Mouse (Mus musculus) liver, embryonic 16.5 days (tissue): ENCODE data around the gene Bach2. TPM values are rescaled to one million over a fixed set of nuclear protein-coding genes. Genes with fewer than 3 reads are reported as not detected.

ENCODE experiments used
- ATAC-seq: fragments of 200-750 bp; cut with Nextera tagmentation; 2 replicates; pipeline ENCODE4 v1.8.0; 2017; ENCODE audit warnings: low read depth, mild to moderate bottlenecking, moderate number of reproducible peaks, moderate library complexity
- H3K27ac ChIP-seq: fragments of 300-500 bp; sonication (generic); 2 replicates; pipeline ENCODE4 v1.5.1; 2014; ENCODE audit warnings: mild to moderate bottlenecking, low read length
- H3K27me3 ChIP-seq: fragments of 300-500 bp; sonication (generic); 2 replicates; pipeline ENCODE4 v1.6.1; 2014; ENCODE audit warnings: low read depth, low read length, mixed read lengths; ENCODE audit not compliant: control insufficient read depth, insufficient read depth
- H3K36me3 ChIP-seq: fragments of 300-500 bp; sonication (generic); 2 replicates; pipeline ENCODE4 v1.6.1; 2014; ENCODE audit warnings: mild to moderate bottlenecking; ENCODE audit not compliant: control insufficient read depth, insufficient read depth
- H3K4me1 ChIP-seq: fragments of 300-500 bp; sonication (generic); 2 replicates; pipeline ENCODE4 v1.6.1; 2014; ENCODE audit warnings: low read depth, low read length, mixed read lengths; ENCODE audit not compliant: control insufficient read depth
- H3K4me2 ChIP-seq: fragments of 300-500 bp; sonication (generic); 2 replicates; pipeline ENCODE4 v1.6.1; 2014; ENCODE audit warnings: low read depth, low read length, mixed read lengths
- H3K4me3 ChIP-seq: fragments of 300-500 bp; sonication (generic); 2 replicates; pipeline ENCODE4 v1.5.1; 2014; ENCODE audit warnings: low read depth, mild to moderate bottlenecking, low read length
- H3K9ac ChIP-seq: fragments of 300-500 bp; sonication (generic); 2 replicates; pipeline ENCODE4 v1.6.1; 2014; ENCODE audit warnings: low read depth, low read length
- H3K9me3 ChIP-seq: fragments of 300-500 bp; sonication (generic); replicated peaks from 2 replicates; pipeline ENCODE4 v1.6.1; 2016; ENCODE audit warnings: low read length; ENCODE audit not compliant: control insufficient read depth
- WGBS: fragments of 180-500 bp; shearing (Covaris S2); extraction: QIAGEN DNeasy Blood & Tissue Kit; methylation state at CpG from one replicate; pipeline ENCODE4 v1.1.7; 2014; ENCODE audit not compliant: insufficient replicate concordance; 5-methylcytosine and 5-hydroxymethylcytosine counted together
- polyA plus RNA-seq: library from polyadenylated mRNA; unstranded; fragments of >200 nt; fragmentation: Nextera tagmentation; extraction: Ambion mirVana; gene quantifications from 2 replicates; pipeline ENCODE4 v1.2.1, GENCODE M21; 2015

Bach2 gene
- polyA plus RNA-seq, 1 experiment from 2014 or later: 1.5 TPM

DNA sequence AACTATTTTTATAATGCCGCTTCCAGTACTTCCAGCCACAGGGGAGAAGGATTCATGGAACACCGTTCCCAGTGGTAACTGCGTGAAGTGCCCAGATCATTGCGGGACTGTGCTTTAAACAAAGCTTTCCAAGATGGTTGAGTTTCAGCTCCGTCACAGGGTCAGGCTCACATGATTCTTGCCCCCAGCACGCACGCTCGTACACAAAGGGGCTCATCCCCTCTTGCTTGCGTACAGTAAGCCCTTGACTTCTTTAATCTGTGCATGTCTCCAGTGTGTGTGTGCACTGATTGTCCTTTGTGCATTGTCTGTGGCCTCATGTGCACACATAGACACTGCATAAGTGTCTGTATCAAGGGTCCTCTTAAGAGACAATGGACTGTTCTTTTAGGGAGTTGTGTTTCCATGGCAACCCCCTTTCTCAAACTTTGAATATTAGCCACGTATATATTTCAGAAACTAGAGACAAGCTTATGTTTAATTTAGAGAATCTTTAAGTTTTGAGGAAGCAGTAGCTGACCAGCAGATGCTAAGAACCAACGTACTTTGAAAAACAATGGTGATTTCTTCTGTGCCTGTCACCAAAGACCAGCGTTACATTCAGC is 119.5 kb downstream of the Bach2 start:
- WGBS: 68% methylated on average over 12 of the region's 12 CpGs
- H3K4me1 ChIP-seq: no peaks in the 10 kb centered on the region; the same call in 1 of the 2 replicates
- no peak overlapping the region for H3K4me3 ChIP-seq
- no peak overlapping the region for H3K27ac ChIP-seq
- H3K9me3 ChIP-seq: no peaks in the 10 kb centered on the region
- no peak for ATAC-seq
- no peak overlapping the region for H3K4me2 ChIP-seq
- no peaks in the 10 kb centered on the region for H3K36me3 ChIP-seq
- H3K9ac ChIP-seq: no peak overlapping the region
- no peaks in the 10 kb centered on the region for H3K27me3 ChIP-seq

DNA sequence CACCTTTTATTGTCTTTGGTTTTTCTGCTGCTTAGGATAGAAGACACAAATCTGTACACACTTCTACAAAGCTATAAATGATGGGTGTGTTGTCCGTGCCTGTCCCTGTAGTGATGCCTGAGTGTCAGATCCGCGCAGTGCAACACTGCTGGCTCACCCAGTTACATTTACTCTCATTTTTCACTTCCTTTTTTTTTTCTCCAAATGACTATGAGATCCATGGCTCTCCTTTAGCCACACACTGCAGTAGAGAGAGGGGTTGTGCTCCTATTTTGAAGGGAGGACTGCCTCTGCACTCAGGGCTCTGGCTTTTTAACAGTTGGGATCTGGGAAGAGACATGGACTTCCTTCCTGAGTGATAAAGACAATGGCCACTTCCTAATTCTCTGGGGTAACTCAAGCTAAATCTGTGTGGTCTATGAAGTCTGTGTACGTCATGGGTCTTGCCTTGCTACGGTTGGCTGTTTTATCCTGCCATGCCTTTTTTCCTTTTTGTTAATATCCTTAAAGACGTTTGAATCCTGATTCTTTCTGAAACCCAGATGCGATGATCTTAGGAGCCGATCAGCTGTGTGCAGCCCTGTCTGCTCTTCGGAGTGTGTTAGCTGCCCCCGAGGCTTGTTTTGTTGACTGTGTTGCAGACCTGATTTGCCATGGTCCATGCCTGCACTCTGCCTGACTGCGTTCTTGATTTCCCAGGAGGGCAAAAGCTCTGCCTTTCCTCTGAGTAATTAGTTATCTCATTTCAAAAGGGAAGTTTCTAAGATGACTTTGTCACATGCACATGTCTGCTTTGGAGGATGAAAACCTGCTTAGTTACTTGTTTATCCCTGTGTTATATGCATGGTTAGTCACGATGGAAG is 120.2 kb downstream of the Bach2 start:
- no peak overlapping the region for H3K27ac ChIP-seq
- no peak overlapping the region for H3K4me3 ChIP-seq
- no peaks in the 10 kb centered on the region for H3K27me3 ChIP-seq
- ATAC-seq: peak; percentile 13; the same call in 1 of the 2 replicates
- no peaks in the 10 kb centered on the region; the same call in 1 of the 2 replicates for H3K4me1 ChIP-seq
- WGBS: 30% methylated on average over 12 of the region's 12 CpGs
- no peak overlapping the region for H3K9ac ChIP-seq
- H3K9me3 ChIP-seq: no peaks in the 10 kb centered on the region
- no peaks in the 10 kb centered on the region for H3K36me3 ChIP-seq
- H3K4me2 ChIP-seq: no peak overlapping the region

DNA sequence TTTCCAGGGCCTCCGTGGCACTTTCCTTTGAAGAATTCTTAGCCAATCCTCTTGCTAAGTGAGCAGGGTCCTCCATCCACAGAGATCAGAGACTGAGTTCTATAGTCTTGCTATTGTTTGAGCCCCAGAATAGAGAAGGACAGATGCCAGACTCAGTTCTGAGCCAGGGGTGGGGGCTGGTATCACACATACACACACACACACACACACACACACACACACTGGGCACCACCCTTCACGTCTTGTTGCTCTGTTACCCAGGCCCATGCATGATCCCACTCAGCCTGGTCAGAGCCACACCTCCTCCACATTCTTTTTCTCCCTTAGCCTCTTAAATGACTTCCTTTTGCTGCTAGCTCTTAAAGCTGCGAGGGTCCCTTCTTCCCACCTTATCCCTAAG is 121.0 kb downstream of the Bach2 start:
- Histone ChIP-seq H3K4me2 (no peak overlapping the region), H3K4me3 (no peak overlapping the region), H3K27me3 (no peaks in the 10 kb centered on the region), H3K9ac (no peak overlapping the region), H3K27ac (no peak overlapping the region), H3K36me3 (no peaks in the 10 kb centered on the region), H3K9me3 (no peaks in the 10 kb centered on the region), H3K4me1 (no peaks in the 10 kb centered on the region; the same call in 1 of the 2 replicates)
- ATAC-seq: no peak
- 46% methylated on average over 3 of the region's 3 CpGs for WGBS

DNA sequence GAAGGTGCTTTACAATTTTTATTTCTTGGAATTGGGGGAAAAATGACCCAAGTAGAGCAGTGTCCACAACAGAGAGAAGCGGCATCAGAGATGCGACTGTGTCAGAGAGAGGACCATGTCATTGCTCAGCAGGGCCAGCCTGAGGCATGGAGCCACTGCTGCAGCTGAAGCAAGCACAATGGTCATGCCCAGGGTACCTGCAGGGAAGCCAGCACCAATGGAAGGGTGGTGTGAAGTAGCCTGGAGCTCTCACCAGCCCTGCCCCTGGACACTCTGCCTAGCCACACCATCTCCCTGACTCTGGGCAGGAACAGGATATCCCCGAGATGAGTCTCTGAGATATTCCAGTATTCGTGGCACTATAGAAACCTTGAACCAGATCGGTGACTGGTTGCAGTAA is 121.9 kb downstream of the Bach2 start:
- Histone ChIP-seq H3K4me1 (no peaks in the 10 kb centered on the region; the same call in 1 of the 2 replicates), H3K27ac (no peak overlapping the region), H3K4me3 (no peak overlapping the region), H3K27me3 (no peaks in the 10 kb centered on the region), H3K36me3 (no peaks in the 10 kb centered on the region), H3K9ac (no peak overlapping the region), H3K4me2 (no peak overlapping the region), H3K9me3 (no peaks in the 10 kb centered on the region)
- WGBS: 65% methylated on average over 5 of the region's 5 CpGs
- ATAC-seq: no peak

DNA sequence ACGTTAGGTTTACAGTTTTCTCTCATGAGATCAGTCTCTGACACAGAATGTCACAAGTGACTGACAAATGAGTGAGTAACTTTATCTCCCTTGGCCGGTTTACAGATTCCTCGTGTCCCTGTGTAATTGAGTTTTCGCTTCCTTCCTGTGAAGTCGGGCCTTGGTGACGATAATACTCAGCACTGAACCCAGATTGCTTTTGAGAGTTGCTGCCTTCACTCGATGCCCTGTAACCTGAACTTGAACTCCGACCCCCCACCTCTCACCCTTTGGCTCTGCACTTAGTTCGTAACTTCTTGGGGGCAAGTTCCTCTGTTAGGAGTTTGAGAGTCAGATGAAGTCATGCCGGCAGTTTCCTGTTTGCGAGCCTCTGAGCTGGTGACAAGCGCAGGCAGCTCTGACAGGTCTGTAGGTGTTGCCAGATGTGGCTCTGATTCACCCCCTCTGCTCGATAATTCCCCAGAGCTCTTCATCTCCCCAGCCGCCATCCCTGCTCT is 124.9 kb downstream of the Bach2 start:
- WGBS: 20% methylated on average over 14 of the region's 14 CpGs

DNA sequence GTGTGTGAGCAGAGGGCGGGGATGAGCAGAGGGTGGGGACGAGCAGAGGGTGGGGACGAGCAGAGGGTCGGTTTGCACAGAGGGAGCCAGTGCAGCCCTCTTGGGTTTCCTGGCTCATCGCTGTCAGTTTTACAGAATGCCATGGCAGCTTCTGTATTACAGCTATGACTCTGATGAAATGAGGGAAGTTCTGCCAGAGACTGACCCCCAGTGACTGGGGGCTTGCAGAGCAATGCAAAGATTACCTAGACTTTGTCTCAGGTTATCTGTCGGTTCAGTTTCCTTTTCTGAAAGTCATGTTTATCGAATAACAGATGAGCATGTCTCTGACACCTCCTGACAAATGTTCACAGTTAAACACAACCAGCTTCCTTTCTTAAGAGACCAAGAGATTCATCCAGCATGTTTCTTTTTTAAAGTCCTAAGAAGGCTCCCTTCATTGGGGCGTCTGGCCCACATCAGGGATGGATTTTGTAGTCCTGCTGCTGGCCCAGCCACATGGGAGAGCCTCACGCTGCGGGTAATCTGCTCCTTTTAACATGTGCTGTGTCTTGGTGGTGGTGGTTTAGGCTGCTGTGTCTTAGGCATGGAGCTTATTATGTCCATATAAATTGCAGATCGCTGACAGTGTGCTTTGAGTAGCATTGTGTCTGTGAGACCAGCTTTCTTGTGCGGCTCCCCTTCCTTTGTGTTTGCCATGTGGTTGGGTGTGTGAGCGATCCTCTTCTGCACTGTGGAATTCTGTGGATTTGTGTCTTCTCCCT is 126.7 kb downstream of the Bach2 start:
- Histone ChIP-seq H3K9ac (no peak overlapping the region), H3K9me3 (no peaks in the 10 kb centered on the region), H3K4me2 (no peak overlapping the region), H3K4me1 (no peaks in the 10 kb centered on the region), H3K36me3 (no peaks in the 10 kb centered on the region), H3K4me3 (no peak overlapping the region), H3K27me3 (no peaks in the 10 kb centered on the region), H3K27ac (no peak overlapping the region)
- 32% methylated on average over 13 of the region's 13 CpGs for WGBS
- no peak for ATAC-seq

More for the DNA sequence above, 124.9 kb downstream of the Bach2 start:
- Histone ChIP-seq H3K36me3 (no peaks in the 10 kb centered on the region), H3K27me3 (no peaks in the 10 kb centered on the region), H3K4me2 (no peak overlapping the region), H3K4me1 (no peaks in the 10 kb centered on the region; the same call in 1 of the 2 replicates), H3K9me3 (no peaks in the 10 kb centered on the region), H3K9ac (no peak overlapping the region), H3K27ac (no peak overlapping the region), H3K4me3 (no peak overlapping the region)
- no peak for ATAC-seq

DNA sequence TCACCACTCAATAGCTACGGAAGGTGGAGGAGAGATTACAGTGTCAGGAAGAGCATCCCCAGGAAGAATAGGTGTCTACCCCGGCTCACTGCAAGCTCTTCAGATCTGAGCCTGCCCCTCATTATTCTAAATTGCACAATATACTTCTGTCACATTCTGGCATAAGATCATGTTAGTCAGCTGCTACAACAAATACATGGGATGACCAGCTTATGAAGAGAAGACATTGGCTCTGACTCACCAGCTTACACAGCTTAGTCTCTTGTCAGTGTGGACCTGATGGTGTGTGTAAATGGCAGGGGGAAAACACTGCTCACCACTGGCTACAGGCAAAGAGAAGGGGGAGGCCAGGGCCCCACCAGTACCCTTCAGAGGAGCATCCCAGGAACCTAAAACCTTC is 127.6 kb downstream of the Bach2 start:
- Histone ChIP-seq H3K27ac (no peak overlapping the region), H3K27me3 (no peaks in the 10 kb centered on the region), H3K36me3 (no peaks in the 10 kb centered on the region), H3K4me1 (no peaks in the 10 kb centered on the region), H3K4me2 (no peak overlapping the region), H3K9me3 (no peaks in the 10 kb centered on the region), H3K9ac (no peak overlapping the region), H3K4me3 (no peak overlapping the region)
- WGBS: 65% methylated on average over 2 of the region's 2 CpGs
- ATAC-seq: no peak

DNA sequence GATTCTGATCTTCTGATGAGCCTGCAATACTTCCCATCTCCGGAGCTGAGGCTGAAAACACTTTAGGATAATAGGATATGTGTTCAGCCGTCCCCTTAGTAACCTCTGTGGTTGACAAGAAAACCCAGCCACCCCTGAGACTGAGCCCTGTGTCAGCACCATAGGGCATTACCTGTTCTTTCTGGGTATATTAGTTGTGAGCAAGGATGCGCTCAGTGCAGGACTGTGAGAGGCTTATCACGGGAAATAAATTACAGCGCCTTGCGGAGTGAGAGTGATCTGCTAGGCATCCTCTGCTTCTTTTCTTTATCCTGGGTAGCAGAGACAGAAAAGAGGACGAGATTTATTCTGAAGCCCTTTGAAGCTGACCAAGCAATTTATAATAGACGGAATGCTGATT is 129.7 kb downstream of the Bach2 start:
- no peak overlapping the region for H3K4me3 ChIP-seq
- no peaks in the 10 kb centered on the region for H3K36me3 ChIP-seq
- no peak overlapping the region for H3K9ac ChIP-seq
- H3K9me3 ChIP-seq: no peaks in the 10 kb centered on the region
- no peak overlapping the region for H3K27ac ChIP-seq
- no peak overlapping the region for H3K4me2 ChIP-seq
- no peak for ATAC-seq
- WGBS: 60% methylated on average over 8 of the region's 8 CpGs
- no peaks in the 10 kb centered on the region for H3K27me3 ChIP-seq
- no peaks in the 10 kb centered on the region for H3K4me1 ChIP-seq
